Mouse (Mus musculus) intestine, postnatal 0 days (tissue): ENCODE measurements around the gene Kif24. TPM values are rescaled to one million over a fixed set of nuclear protein-coding genes. Genes with fewer than 3 reads are reported as not detected.

Experiments used
- ATAC-seq: fragments of 200-750 bp; cut with Nextera tagmentation; 2 replicates; pipeline ENCODE4 v1.8.0; 2017; ENCODE audit warnings: mild to moderate bottlenecking, moderate TSS enrichment, moderate library complexity
- H3K27ac ChIP-seq: fragments of 300-500 bp; sonication (generic); 2 replicates; pipeline ENCODE4 v1.5.1; 2014; ENCODE audit warnings: mild to moderate bottlenecking, low read depth, low read length, moderate library complexity
- H3K27me3 ChIP-seq: fragments of 300-500 bp; sonication (generic); replicated peaks from 2 replicates; pipeline ENCODE4 v1.6.1; 2014; ENCODE audit warnings: low read length, mixed read lengths; ENCODE audit not compliant: control insufficient read depth, insufficient read depth
- H3K36me3 ChIP-seq: fragments of 300-500 bp; sonication (generic); 2 replicates; pipeline ENCODE4 v1.6.1; 2014; ENCODE audit warnings: mild to moderate bottlenecking, moderate library complexity; ENCODE audit not compliant: control insufficient read depth, insufficient read depth
- H3K4me1 ChIP-seq: fragments of 300-500 bp; sonication (generic); replicated peaks from 2 replicates; pipeline ENCODE4 v1.6.1; 2014; ENCODE audit warnings: antibody characterized with exemption, low read length, mixed read lengths; ENCODE audit not compliant: control insufficient read depth, insufficient read depth
- H3K4me2 ChIP-seq: fragments of 300-500 bp; sonication (generic); replicated peaks from 2 replicates; pipeline ENCODE4 v1.6.1; 2014; ENCODE audit warnings: low read depth, mild to moderate bottlenecking, moderate library complexity
- H3K4me3 ChIP-seq: fragments of 300-500 bp; sonication (generic); 2 replicates; pipeline ENCODE4 v1.5.1; 2014; ENCODE audit warnings: low read depth, low read length
- H3K9ac ChIP-seq: fragments of 300-500 bp; sonication (generic); 2 replicates; pipeline ENCODE4 v1.6.1; 2014; ENCODE audit warnings: mild to moderate bottlenecking, low read depth, low read length
- H3K9me3 ChIP-seq: fragments of 300-500 bp; sonication (generic); 2 replicates; pipeline ENCODE4 v1.6.1; 2016; ENCODE audit warnings: mixed run types; ENCODE audit not compliant: control insufficient read depth
- CTCF ChIP-seq: sonication (generic); IDR thresholded peaks from 2 replicates; pipeline ENCODE4 v1.5.1; 2016; ENCODE audit warnings: low read depth, mild to moderate bottlenecking, control low read depth, antibody characterized with exemption, moderate library complexity
- WGBS: fragments of 180-500 bp; shearing (Covaris S2); extraction: QIAGEN DNeasy Blood & Tissue Kit; methylation state at CpG from one replicate; pipeline ENCODE4 v1.1.7; 2014; 5-methylcytosine and 5-hydroxymethylcytosine counted together
- polyA plus RNA-seq: library from polyadenylated mRNA; unstranded; fragments of >200 nt; fragmentation: Nextera tagmentation; extraction: Ambion mirVana; gene quantifications from 2 replicates; pipeline ENCODE4 v1.2.1, GENCODE M21; 2015

Gene Kif24
- polyA plus RNA-seq: 1.3 and 1.4 TPM in 2 replicates

DNA sequence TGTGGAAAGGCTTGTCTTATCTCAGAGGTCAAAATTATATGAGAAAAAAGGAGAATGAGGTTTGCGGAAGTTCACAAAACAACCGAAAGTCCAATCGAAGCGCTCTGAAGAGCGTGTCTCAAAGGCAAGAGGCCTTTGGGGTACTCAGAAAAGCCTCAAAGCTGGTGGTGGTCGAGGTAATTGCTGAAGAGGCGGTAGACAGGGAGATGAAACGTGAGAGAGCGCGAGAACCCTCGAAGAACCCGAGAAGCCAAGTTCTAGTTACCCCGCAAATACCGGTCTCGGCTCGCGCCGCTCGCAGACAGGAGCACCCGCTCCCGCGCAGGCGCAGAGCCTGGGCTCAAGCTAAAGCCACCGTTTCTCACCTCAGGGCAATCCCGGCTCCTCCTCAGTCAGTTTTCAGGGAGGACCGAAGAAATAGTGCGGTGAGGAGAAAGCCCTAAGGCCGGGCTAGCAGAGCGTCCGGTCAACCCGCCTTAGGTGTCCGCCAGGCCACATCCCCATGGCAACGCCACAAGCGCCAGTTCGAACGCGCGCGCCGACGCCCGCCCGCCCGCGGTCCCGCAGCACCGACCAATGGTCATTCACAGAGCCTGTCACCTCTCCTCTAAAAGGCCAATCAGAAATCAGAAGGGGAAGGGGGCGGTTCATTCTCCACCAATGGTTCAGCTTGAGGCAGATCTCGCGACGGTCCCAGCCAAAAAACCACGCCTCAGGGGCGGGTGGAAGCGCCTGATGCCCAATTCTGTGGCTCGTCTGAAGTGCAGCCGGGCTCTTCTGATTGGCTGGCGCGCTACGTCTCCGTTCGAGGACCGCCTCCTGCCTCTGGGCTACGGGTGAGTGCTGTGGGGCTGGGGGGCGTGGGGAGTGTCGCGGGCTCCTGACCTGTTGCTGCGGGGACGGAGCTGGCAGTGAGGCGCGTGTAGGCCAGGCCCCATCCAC, at the start of gene Kif24, which contains the start of gene Nudt2:
Gene Kif24 (minus strand): TSS at position 543 of the 942 bp plus-strand sequence.
Gene Nudt2 (plus strand): TSS at position 807 of the 942 bp plus-strand sequence.
- Histone ChIP-seq H3K4me1 (no peaks in the 10 kb centered on the region), H3K9ac (peak within 1 kb of the TSS; percentile 65), H3K4me3 (peak within 1 kb of the TSS; percentile 88), H3K36me3 (no peaks in the 10 kb centered on the region), H3K27me3 (no peaks in the 10 kb centered on the region), H3K27ac (peak within 1 kb of the TSS; percentile 57), H3K4me2 (peak within 1 kb of the TSS; percentile 79), H3K9me3 (no peaks in the 10 kb centered on the region)
- TF ChIP-seq CTCF: no peak; the same call in 1 of the 2 replicates
- under 1% methylated on average over 70 of the region's 70 CpGs for WGBS
- ATAC-seq: peak; percentile 98

DNA sequence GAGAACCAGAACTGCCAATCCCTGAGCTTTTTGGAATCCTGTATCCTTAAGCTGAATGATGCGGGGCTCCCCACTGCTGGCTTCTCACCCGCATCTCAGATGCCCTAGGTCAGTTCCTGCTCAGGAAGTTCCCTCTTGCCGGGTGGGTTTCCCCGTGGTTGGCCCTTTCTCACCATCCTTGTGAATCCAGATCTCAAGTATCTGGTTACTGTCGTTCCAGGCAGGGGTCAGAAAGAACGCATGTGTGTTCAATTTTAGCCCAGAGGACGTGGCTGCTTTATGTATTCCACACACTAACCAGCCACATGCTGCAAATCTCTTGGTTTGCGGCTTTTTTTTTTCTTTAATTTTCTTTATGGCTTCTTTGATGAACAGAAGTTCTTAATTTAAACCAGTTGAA, 49.0 kb upstream of the Kif24 start:
- Histone ChIP-seq H3K27ac (no peak overlapping the region), H3K4me2 (no peak overlapping the region), H3K4me1 (no peaks in the 10 kb centered on the region), H3K9ac (no peak overlapping the region), H3K27me3 (no peaks in the 10 kb centered on the region), H3K36me3 (no peaks in the 10 kb centered on the region), H3K4me3 (no peak overlapping the region), H3K9me3 (no peaks in the 10 kb centered on the region)
- no peak for TF ChIP-seq CTCF
- ATAC-seq: no peak
- 33% methylated on average over 8 of the region's 8 CpGs for WGBS

DNA sequence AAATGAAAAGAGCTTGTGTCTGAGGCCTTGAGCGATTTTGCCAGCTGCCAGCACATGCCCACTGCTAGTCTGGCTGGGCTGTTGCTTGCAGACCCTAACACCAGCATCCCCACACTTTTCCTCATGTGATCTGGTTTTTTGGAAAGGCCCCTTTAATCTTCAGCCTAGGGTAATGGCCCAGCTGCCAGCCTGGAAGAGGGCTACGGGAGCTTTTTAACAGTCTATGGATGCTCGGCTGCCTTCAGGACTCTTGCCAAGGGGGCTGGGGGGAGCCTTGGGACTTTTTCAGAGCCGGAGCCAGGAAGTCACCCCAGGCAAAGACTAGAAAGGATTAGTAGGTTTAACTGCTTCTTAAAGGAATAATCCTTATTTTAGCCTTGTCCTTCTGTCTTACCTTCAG, 48.6 kb upstream of the Kif24 start:
- H3K4me2 ChIP-seq: no peak overlapping the region
- H3K9ac ChIP-seq: no peak overlapping the region
- no peaks in the 10 kb centered on the region for H3K4me1 ChIP-seq
- no peaks in the 10 kb centered on the region for H3K9me3 ChIP-seq
- TF ChIP-seq CTCF: no peak
- no peaks in the 10 kb centered on the region for H3K36me3 ChIP-seq
- H3K4me3 ChIP-seq: no peak overlapping the region
- ATAC-seq: no peak
- 49% methylated on average over 4 of the region's 4 CpGs for WGBS
- no peaks in the 10 kb centered on the region for H3K27me3 ChIP-seq
- H3K27ac ChIP-seq: no peak overlapping the region

DNA sequence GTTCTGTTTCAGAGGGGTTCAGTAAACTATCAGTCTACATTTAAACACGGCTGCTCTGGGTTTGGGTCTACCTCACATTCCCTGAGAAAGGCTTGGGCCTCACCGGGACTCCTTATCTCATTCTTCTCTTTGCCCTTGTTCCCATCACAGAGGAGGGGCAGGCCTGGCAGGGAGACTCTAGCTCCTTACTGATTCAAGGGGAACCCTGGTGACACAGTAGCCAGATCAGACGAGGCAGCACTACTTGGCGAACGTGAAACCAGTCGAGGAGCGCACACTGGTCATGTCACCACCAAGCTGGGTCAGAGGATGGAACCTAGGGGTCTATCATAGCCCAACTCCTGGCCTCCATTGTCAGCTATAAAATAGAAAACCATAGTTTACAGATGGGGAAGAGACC, 43.3 kb upstream of the Kif24 start:
- WGBS: 46% methylated on average over 7 of the region's 7 CpGs
- no peak for TF ChIP-seq CTCF
- no peak for ATAC-seq
- no peaks in the 10 kb centered on the region for H3K9me3 ChIP-seq
- no peak overlapping the region for H3K4me2 ChIP-seq
- H3K4me3 ChIP-seq: no peak overlapping the region
- no peak overlapping the region for H3K9ac ChIP-seq
- H3K36me3 ChIP-seq: no peaks in the 10 kb centered on the region
- no peak overlapping the region for H3K27ac ChIP-seq
- peaks cover 6% of the 10 kb centered on the region; the same call in 1 of the 2 replicates for H3K4me1 ChIP-seq
- H3K27me3 ChIP-seq: peaks cover 4% of the 10 kb centered on the region; the same call in 1 of the 2 replicates

DNA sequence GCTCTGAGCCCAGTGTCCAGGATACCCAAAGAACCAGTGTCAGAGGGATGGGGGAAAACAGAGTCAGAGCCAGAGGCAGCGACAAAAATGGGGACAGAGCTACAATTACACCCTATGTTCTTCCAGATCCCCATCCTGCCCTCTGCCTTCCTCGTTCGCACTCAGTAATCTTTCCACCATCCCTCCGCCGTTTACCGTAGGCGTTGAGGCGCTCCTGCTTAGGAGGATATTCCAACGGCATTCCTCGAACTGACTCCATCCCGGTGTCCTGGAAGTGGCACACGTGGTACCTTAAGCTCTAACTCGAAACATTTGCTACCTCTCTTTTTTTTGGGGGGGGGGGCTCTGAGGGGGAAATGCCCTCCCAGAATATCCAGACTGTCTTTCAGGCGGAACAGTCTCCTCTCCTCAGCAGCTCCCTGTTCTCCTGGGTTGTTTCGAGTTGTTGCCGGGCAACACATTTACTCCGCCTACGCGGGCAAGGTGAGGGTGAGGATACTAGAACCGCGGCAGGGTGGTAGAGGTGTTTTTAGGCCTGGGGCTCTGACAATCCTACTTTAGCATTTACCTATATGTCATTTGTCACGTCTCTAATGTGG, 42.7 kb upstream of the Kif24 start:
- Histone ChIP-seq H3K27ac (no peak overlapping the region), H3K27me3 (peaks cover 4% of the 10 kb centered on the region; the same call in 1 of the 2 replicates), H3K4me1 (peaks cover 6% of the 10 kb centered on the region; the same call in 1 of the 2 replicates), H3K9ac (0 out of 2 replicates have a peak overlapping the region, but pooled peaks have one; percentile 40), H3K36me3 (no peaks in the 10 kb centered on the region), H3K4me2 (peak overlapping the region; percentile 94), H3K9me3 (no peaks in the 10 kb centered on the region), H3K4me3 (peak overlapping the region; percentile 50)
- whole genome bisulfite sequencing: 6% methylated on average over 22 of the region's 22 CpGs
- TF ChIP-seq CTCF: no peak
- ATAC-seq: no peak

DNA sequence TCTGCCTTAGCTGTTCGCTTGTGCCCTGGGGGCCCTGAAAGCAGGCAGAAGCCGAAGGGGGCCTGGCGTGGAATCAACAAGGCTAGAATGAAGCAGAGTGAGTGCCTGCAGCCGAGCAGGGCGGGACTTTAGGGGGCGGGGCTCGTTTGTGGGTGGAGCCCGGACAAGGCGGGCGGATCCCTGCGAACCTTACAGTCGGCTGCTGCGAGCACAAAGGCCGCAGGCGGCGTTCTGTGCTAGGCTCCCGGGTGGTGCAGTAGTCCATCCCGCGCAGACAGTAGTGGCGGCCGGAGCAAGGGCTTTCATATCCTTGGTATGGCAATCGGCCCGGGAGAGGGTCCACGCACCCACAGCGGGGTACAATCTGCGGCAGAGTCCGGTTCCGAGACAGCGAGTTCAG, 42.2 kb upstream of the Kif24 start:
- ATAC-seq: peak; percentile 58
- Histone ChIP-seq H3K9me3 (no peaks in the 10 kb centered on the region), H3K4me2 (peak overlapping the region; percentile 94), H3K9ac (0 out of 2 replicates have a peak overlapping the region, but pooled peaks have one; percentile 40), H3K27ac (no peak overlapping the region), H3K27me3 (peaks cover 4% of the 10 kb centered on the region; the same call in 1 of the 2 replicates), H3K36me3 (no peaks in the 10 kb centered on the region), H3K4me1 (peaks cover 6% of the 10 kb centered on the region; the same call in 1 of the 2 replicates), H3K4me3 (peak overlapping the region; percentile 50)
- TF ChIP-seq CTCF: peak; percentile 58
- WGBS: under 1% methylated on average over 29 of the region's 29 CpGs
